Mouse (Mus musculus) ES-E14 (cell line): ENCODE results near the gene C7. TPM values are rescaled to one million over a fixed set of nuclear protein-coding genes. Genes with fewer than 3 reads are reported as not detected.

Source experiments
- DNase-seq: peaks from one replicate; pipeline ENCODE4 v3.0.0-alpha.2; 2013; ENCODE audit warnings: low read depth, low spot score
- H3K27ac ChIP-seq: 2 replicates; pipeline ENCODE4 v1.5.1; 2012; ENCODE audit warnings: low read depth, mild to moderate bottlenecking, low read length, moderate library complexity, mixed read lengths; ENCODE audit not compliant: poor library complexity, insufficient read depth, severe bottlenecking
- H3K36me3 ChIP-seq: 2 replicates; pipeline ENCODE4 v1.6.1; 2012; ENCODE audit warnings: mild to moderate bottlenecking, low read length, moderate library complexity, mixed read lengths; ENCODE audit not compliant: control insufficient read depth, poor library complexity, insufficient read depth, severe bottlenecking
- H3K4me1 ChIP-seq, 2 experiments: fragments of 150-350 bp in 1 of 2; sonication (generic) in 1 of 2; 2 replicates each; pipeline ENCODE4 v1.6.1; 2012; ENCODE audit warnings: low read length in 2 of 2, mild to moderate bottlenecking in 1 of 2, mixed read lengths in 1 of 2; ENCODE audit not compliant: control insufficient read depth in 2 of 2, insufficient read depth in 2 of 2, poor library complexity in 1 of 2
- H3K4me3 ChIP-seq, 2 experiments: fragments of 150-350 bp in 1 of 2; sonication (generic) in 1 of 2; 2 replicates each; pipeline ENCODE4 v1.5.1; 2012; ENCODE audit warnings: low read length in 2 of 2, low read depth in 1 of 2, mild to moderate bottlenecking in 1 of 2, mixed read lengths in 1 of 2; ENCODE audit not compliant: insufficient read depth in 1 of 2, poor library complexity in 1 of 2, severe bottlenecking in 1 of 2
- H3K9ac ChIP-seq: 2 replicates; pipeline ENCODE4 v1.6.1; 2012; ENCODE audit warnings: low read depth, mild to moderate bottlenecking, low read length, mixed read lengths; ENCODE audit not compliant: poor library complexity, insufficient read depth, severe bottlenecking
- H3K9me3 ChIP-seq: fragments of 150-350 bp; sonication (generic); 2 replicates; pipeline ENCODE4 v1.6.1; 2012; ENCODE audit warnings: low read depth, mild to moderate bottlenecking, low read length; ENCODE audit not compliant: control insufficient read depth, insufficient read depth
- CHD2 ChIP-seq: IDR thresholded peaks from 2 replicates; pipeline ENCODE4 v1.6.1; 2014; ENCODE audit warnings: mild to moderate bottlenecking, low read depth, low read length, inconsistent platforms
- HCFC1 ChIP-seq: IDR thresholded peaks from 2 replicates; pipeline ENCODE4 v1.6.1; 2012; ENCODE audit warnings: low read length, inconsistent platforms, borderline replicate concordance; ENCODE audit not compliant: insufficient read depth
- MAFK ChIP-seq: IDR thresholded peaks from 2 replicates; pipeline ENCODE4 v1.6.1; 2014; ENCODE audit warnings: mild to moderate bottlenecking, low read depth, low read length, inconsistent platforms; ENCODE audit not compliant: insufficient read depth
- ZC3H11A ChIP-seq: IDR thresholded peaks from 2 replicates; pipeline ENCODE4 v1.6.1; 2012; ENCODE audit warnings: low read depth, mild to moderate bottlenecking, inconsistent platforms, low read length, borderline replicate concordance
- ZNF384 ChIP-seq: IDR thresholded peaks from 2 replicates; pipeline ENCODE4 v1.6.1; 2012; ENCODE audit warnings: low read depth, low read length, inconsistent platforms
- in situ Hi-C, 2 experiments: fragments of 600-800 bp; cut with MboI; formaldehyde crosslinking; loops; one replicate each; pipeline ENCODE4 v1.15.1; 2025; ENCODE audit warnings: low sequenced_read_pairs in 2 of 2, inconsistent platforms in 1 of 2; ENCODE audit not compliant: unreplicated experiment in 2 of 2
- total RNA-seq: library from RNA; depleted of rRNA; stranded (reverse); fragments of 300-350 nt; gene quantifications from 2 replicates; pipeline ENCODE4 v1.2.3, GENCODE M21; 2012

C7 gene
- total RNA-seq, 1 experiment: 0.18 TPM

GRCm38 (mm10) chr15:5090131-5090530 lies 26.6 kb upstream of the C7 start:
- no peaks in the 10 kb centered on the region for H3K9me3 ChIP-seq
- no peak for DNase-seq
- no peaks in the 10 kb centered on the region for H3K4me1 ChIP-seq
- H3K4me3 ChIP-seq: no peak overlapping the region
- H3K36me3 ChIP-seq: no peaks in the 10 kb centered on the region
- H3K27ac ChIP-seq: no peak overlapping the region
- no peak for TF ChIP-seq HCFC1
- no peak for TF ChIP-seq MAFK
- no peak for TF ChIP-seq ZNF384
- TF ChIP-seq CHD2: no peak
- TF ChIP-seq ZC3H11A: no peak
- in situ Hi-C loops: loop anchor here in 1 of 2 experiments (25.0 kb wide), 1 partner anchor 1122 kb away; no protein-coding TSS in a partner anchor
- no peak overlapping the region for H3K9ac ChIP-seq

GRCm38 (mm10) chr15:5088850-5089608 lies 25.5 kb upstream of the C7 start:
- no peak overlapping the region for H3K4me3 ChIP-seq
- TF ChIP-seq HCFC1: no peak
- TF ChIP-seq MAFK: no peak
- TF ChIP-seq CHD2: no peak
- TF ChIP-seq ZNF384: no peak
- TF ChIP-seq ZC3H11A: no peak
- H3K27ac ChIP-seq: no peak overlapping the region
- DNase-seq: no peak
- no peaks in the 10 kb centered on the region for H3K4me1 ChIP-seq
- no peaks in the 10 kb centered on the region for H3K36me3 ChIP-seq
- no peaks in the 10 kb centered on the region for H3K9me3 ChIP-seq
- H3K9ac ChIP-seq: no peak overlapping the region
- in situ Hi-C loops: loop anchor here in 1 of 2 experiments (25.0 kb wide), 1 partner anchor 1123 kb away; no protein-coding TSS in a partner anchor

GRCm38 (mm10) chr15:5086162-5086561 lies 22.6 kb upstream of the C7 start:
- no peaks in the 10 kb centered on the region for H3K4me1 ChIP-seq
- H3K9me3 ChIP-seq: no peaks in the 10 kb centered on the region
- no peak for TF ChIP-seq MAFK
- TF ChIP-seq HCFC1: no peak
- no peak for TF ChIP-seq ZNF384
- peak; percentile 45; the same call in 1 of the 2 replicates for TF ChIP-seq ZC3H11A
- no peak for TF ChIP-seq CHD2
- no peak overlapping the region for H3K4me3 ChIP-seq
- H3K36me3 ChIP-seq: no peaks in the 10 kb centered on the region
- in situ Hi-C loops: loop anchor here in 1 of 2 experiments (25.0 kb wide), 1 partner anchor 1126 kb away; no protein-coding TSS in a partner anchor
- DNase-seq: no peak
- no peak overlapping the region for H3K9ac ChIP-seq
- no peak overlapping the region for H3K27ac ChIP-seq

- Histone ChIP-seq H3K4me3 (no peak overlapping the region), H3K9ac (no peak overlapping the region), H3K36me3 (no peaks in the 10 kb centered on the region), H3K9me3 (no peaks in the 10 kb centered on the region), H3K27ac (no peak overlapping the region), H3K4me1 (no peaks in the 10 kb centered on the region)
- TF ChIP-seq CHD2 (no peak), MAFK (no peak), ZNF384 (no peak), ZC3H11A (no peak), HCFC1 (no peak)
- in situ Hi-C loops: loop anchor here in 1 of 2 experiments (25.0 kb wide), 1 partner anchor 1131 kb away; no protein-coding TSS in a partner anchor
- no peak for DNase-seq
These were observed 17.7 kb upstream of the C7 start for GRCm38 (mm10) chr15:5081235-5081634.
